Mouse (Mus musculus): ENCODE data around the gene Eif3k. TPM values are rescaled to one million over a fixed set of nuclear protein-coding genes. Genes with fewer than 3 reads are reported as not detected.
A peak's percentile ranks its signal among the peaks of the same experiment; 100 is the strongest.
"Not testable (repeated sequence)": the region's sequence is repeated elsewhere in the genome, so short reads cannot be mapped to it uniquely, and the experiment has no call there.

Eif3k gene
- polyA plus RNA-seq, 1 experiment from 2014 or later = 343 TPM

DNA sequence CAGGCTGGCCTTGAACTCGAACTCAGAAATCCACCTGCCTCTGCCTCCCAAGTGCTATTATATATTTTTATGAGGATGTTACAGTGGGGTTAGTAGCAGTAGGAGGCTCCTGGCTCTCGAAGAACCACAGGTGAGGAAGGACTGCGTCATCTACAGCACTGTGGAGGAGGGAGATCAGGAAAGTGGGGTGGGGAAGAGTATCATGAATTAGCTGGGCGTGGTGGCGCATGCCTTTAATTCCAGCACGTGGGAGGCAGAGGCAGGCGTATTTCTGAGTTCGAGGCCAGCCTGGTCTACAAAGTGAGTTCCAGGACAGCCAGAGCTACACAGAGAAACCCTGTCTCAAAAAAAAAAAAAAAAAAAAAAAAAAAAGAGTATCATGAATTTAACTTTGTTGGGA lies 13.5 kb downstream of the Eif3k start:
- H3K4me2 ChIP-seq (ENCODE audit: low read depth, low read length, severe bottlenecking); H3K27ac ChIP-seq (ENCODE audit: low read depth, low read length); DNase-seq (ENCODE audit: low spot score); H3K36me3 ChIP-seq (ENCODE audit: control insufficient read depth, insufficient read depth, low read length); H3K27me3 ChIP-seq (ENCODE audit: control insufficient read depth, insufficient read depth, low read length); H3K9me3 ChIP-seq (ENCODE audit: control insufficient read depth, low read length); H3K4me3 ChIP-seq (ENCODE audit: low read depth, low read length); H3K9ac ChIP-seq (ENCODE audit: low read length); H3K4me1 ChIP-seq (replicated peaks; ENCODE audit: control insufficient read depth, insufficient read depth, low read length); ATAC-seq (replicated peaks; ENCODE audit: low FRiP score): not testable (repeated sequence)
- 94% methylated on average over 8 of the region's 8 CpGs for WGBS

DNA sequence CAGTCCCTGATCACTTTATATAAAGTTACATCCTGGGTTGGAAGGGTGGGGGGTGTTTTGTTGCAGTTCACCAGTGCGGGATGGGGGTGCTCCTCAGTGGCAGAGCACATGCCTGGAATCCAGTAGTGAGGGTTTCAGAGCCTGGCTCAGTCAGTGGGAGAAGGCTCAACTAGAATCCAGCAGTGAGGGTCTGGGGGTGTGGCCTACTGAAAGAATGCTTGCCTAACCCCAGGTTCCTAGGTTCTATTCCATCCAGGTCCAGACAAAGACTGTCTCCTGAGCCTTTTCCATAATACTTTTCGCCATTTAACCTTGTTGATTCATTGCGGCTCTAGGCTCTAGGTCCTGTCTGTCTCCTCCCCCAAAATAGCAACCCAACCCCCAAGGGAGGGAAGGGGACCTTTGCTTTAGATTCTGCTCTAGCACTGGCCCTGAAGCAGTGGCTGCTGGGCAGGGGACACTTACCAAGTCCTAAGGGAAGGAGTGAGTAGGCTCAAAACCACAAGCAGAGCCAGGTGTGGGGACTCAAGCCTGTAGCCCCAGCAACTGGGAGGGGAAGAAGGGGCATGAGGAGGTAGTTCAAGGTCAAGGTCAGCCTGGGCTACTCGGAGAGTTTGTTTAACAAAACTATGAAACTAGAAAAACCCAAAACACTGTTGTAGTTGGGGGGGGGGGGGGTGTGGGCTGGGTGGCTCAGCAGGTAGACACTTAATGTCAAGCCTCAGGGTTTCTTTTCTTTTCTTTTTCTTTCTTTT lies 14.7 kb downstream of the Eif3k start:
- no peak overlapping the region for H3K9ac ChIP-seq (ENCODE audit: low read length)
- H3K27me3 ChIP-seq (ENCODE audit: control insufficient read depth, insufficient read depth, low read length) = no peaks in the 10 kb centered on the region
- no peaks in the 10 kb centered on the region for H3K9me3 ChIP-seq (ENCODE audit: control insufficient read depth, low read length)
- no peaks in the 10 kb centered on the region for H3K4me1 ChIP-seq (replicated peaks; ENCODE audit: control insufficient read depth, insufficient read depth, low read length)
- WGBS = 69% methylated on average over 4 of the region's 4 CpGs
- H3K4me2 ChIP-seq (ENCODE audit: low read depth, low read length, severe bottlenecking) = no peak overlapping the region
- ATAC-seq (replicated peaks; ENCODE audit: low FRiP score) (no peak), DNase-seq (ENCODE audit: low spot score) (no peak)
- H3K4me3 ChIP-seq (ENCODE audit: low read depth, low read length) = no peak overlapping the region
- no peaks in the 10 kb centered on the region for H3K36me3 ChIP-seq (ENCODE audit: control insufficient read depth, insufficient read depth, low read length)
- no peak overlapping the region for H3K27ac ChIP-seq (ENCODE audit: low read depth, low read length)

DNA sequence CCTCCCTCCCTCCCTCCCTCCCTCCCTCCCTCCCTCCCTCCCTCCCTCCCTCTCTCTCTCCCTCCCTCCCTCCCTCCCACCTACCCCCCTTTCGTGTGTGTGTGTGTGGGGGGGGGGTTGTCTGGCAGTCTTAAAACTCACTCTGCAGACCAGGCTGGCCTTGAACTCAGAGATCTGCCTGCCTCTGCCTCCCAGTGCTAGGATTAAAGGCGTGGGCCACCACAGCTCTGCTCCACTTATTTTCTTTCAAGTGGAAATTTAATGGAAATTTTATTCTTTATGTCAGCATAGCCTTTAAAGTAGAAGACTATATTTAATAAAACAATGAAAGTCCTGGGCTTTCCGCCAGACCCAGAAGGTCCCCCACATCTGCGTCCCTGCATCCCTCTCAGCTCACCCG lies 15.5 kb downstream of the Eif3k start:
- Histone ChIP-seq H3K4me2 (ENCODE audit: low read depth, low read length, severe bottlenecking) (no peak overlapping the region), H3K27ac (ENCODE audit: low read depth, low read length) (no peak overlapping the region), H3K4me1 (replicated peaks; ENCODE audit: control insufficient read depth, insufficient read depth, low read length) (no peaks in the 10 kb centered on the region), H3K4me3 (ENCODE audit: low read depth, low read length) (no peak overlapping the region), H3K36me3 (ENCODE audit: control insufficient read depth, insufficient read depth, low read length) (no peaks in the 10 kb centered on the region), H3K9ac (ENCODE audit: low read length) (no peak overlapping the region), H3K9me3 (ENCODE audit: control insufficient read depth, low read length) (no peaks in the 10 kb centered on the region), H3K27me3 (ENCODE audit: control insufficient read depth, insufficient read depth, low read length) (no peaks in the 10 kb centered on the region)
- DNase-seq (ENCODE audit: low spot score) = no peak
- no peak for ATAC-seq (replicated peaks; ENCODE audit: low FRiP score)
- WGBS = 81% methylated on average over 4 of the region's 5 CpGs

GRCm38 (mm10) chr7:28965346-28965840 lies 16.3 kb downstream of the Eif3k start:
- no peaks in the 10 kb centered on the region for H3K27me3 ChIP-seq (ENCODE audit: control insufficient read depth, insufficient read depth, low read length)
- ATAC-seq (replicated peaks; ENCODE audit: low FRiP score) (no peak), DNase-seq (ENCODE audit: low spot score) (no peak)
- no peak overlapping the region for H3K4me2 ChIP-seq (ENCODE audit: low read depth, low read length, severe bottlenecking)
- peaks cover 6% of the 10 kb centered on the region for H3K4me1 ChIP-seq (replicated peaks; ENCODE audit: control insufficient read depth, insufficient read depth, low read length)
- WGBS = 79% methylated on average over 5 of the region's 5 CpGs
- H3K9ac ChIP-seq (ENCODE audit: low read length) = no peak overlapping the region
- no peaks in the 10 kb centered on the region for H3K9me3 ChIP-seq (ENCODE audit: control insufficient read depth, low read length)
- no peaks in the 10 kb centered on the region for H3K36me3 ChIP-seq (ENCODE audit: control insufficient read depth, insufficient read depth, low read length)
- no peak overlapping the region for H3K27ac ChIP-seq (ENCODE audit: low read depth, low read length)
- no peak overlapping the region for H3K4me3 ChIP-seq (ENCODE audit: low read depth, low read length)

DNA sequence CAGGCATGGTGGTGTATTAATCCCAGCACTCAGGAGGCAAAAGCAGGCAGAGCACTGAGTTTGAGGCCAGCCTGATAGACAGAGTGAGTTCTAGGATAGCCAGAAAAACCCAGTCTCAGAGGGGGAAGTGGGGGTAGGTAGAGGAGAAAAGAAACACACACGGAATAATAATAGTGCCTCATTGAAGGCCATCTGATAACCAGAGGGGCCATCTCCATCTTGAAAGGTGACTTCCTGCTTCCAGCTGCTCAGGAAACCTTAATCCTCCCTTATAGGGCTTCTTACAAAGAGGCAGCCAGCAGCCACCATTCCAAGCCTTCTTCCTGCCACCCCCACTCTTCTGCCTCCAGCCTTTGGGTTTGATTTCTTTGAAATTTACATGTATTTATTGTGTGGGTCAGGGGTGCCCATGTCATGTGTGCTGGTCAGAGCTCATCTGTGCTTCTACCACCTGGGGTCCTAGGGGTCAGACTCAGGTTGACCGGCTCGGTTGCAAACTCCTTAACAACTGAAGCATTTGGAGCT lies 18.2 kb downstream of the Eif3k start:
- Histone ChIP-seq H3K9ac (ENCODE audit: low read length) (no peak overlapping the region), H3K27me3 (ENCODE audit: control insufficient read depth, insufficient read depth, low read length) (no peaks in the 10 kb centered on the region), H3K36me3 (ENCODE audit: control insufficient read depth, insufficient read depth, low read length) (no peaks in the 10 kb centered on the region), H3K4me2 (ENCODE audit: low read depth, low read length, severe bottlenecking) (no peak overlapping the region), H3K4me1 (replicated peaks; ENCODE audit: control insufficient read depth, insufficient read depth, low read length) (peaks cover 21% of the 10 kb centered on the region), H3K27ac (ENCODE audit: low read depth, low read length) (no peak overlapping the region), H3K9me3 (ENCODE audit: control insufficient read depth, low read length) (no peaks in the 10 kb centered on the region), H3K4me3 (ENCODE audit: low read depth, low read length) (no peak overlapping the region)
- WGBS = 75% methylated on average over 3 of the region's 3 CpGs
- ATAC-seq (replicated peaks; ENCODE audit: low FRiP score) = no peak
- no peak for DNase-seq (ENCODE audit: low spot score)

GRCm38 (mm10) chr7:28961927-28962670 lies 19.6 kb downstream of the Eif3k start, which contains the start of gene Actn4:
TSS of gene Actn4 (minus strand) at chr7:28962340.
- Histone ChIP-seq H3K4me3 (ENCODE audit: low read depth, low read length) (peak within 1 kb of the TSS; percentile 88), H3K4me1 (replicated peaks; ENCODE audit: control insufficient read depth, insufficient read depth, low read length) (peaks cover 21% of the 10 kb centered on the region), H3K9ac (ENCODE audit: low read length) (peak within 1 kb of the TSS; percentile 82), H3K4me2 (ENCODE audit: low read depth, low read length, severe bottlenecking) (peak within 1 kb of the TSS; percentile 54), H3K9me3 (ENCODE audit: control insufficient read depth, low read length) (no peaks in the 10 kb centered on the region), H3K27ac (ENCODE audit: low read depth, low read length) (peak within 1 kb of the TSS; percentile 63), H3K36me3 (ENCODE audit: control insufficient read depth, insufficient read depth, low read length) (no peaks in the 10 kb centered on the region), H3K27me3 (ENCODE audit: control insufficient read depth, insufficient read depth, low read length) (no peaks in the 10 kb centered on the region)
- peak; percentile 100 for DNase-seq (ENCODE audit: low spot score)
- ATAC-seq (replicated peaks; ENCODE audit: low FRiP score) = peak; percentile 91
- 1% methylated on average over 76 of the region's 76 CpGs for WGBS

DNA sequence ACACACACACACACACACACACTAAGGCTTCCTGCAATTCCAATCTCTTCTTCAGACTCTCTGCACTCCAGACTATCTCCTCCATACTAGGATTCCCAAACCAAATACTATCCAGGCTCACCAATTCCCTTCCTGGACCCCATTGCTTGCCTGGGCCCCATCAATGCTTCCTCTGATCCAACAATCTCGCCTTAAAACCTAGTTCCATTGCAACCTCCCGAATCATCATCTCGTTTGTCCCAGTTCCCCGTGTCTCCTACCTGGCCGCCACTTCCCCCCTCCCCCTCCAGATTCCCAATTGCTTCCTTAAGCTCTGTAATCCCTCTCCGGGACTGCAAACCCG lies 20.1 kb downstream of the Eif3k start:
- 0% methylated on average over 7 of the region's 7 CpGs for WGBS
- Histone ChIP-seq H3K9me3 (ENCODE audit: control insufficient read depth, low read length) (no peaks in the 10 kb centered on the region), H3K27ac (ENCODE audit: low read depth, low read length) (peak overlapping the region; percentile 63), H3K36me3 (ENCODE audit: control insufficient read depth, insufficient read depth, low read length) (no peaks in the 10 kb centered on the region), H3K4me1 (replicated peaks; ENCODE audit: control insufficient read depth, insufficient read depth, low read length) (peaks cover 21% of the 10 kb centered on the region), H3K27me3 (ENCODE audit: control insufficient read depth, insufficient read depth, low read length) (no peaks in the 10 kb centered on the region), H3K4me2 (ENCODE audit: low read depth, low read length, severe bottlenecking) (peak overlapping the region; percentile 54), H3K4me3 (ENCODE audit: low read depth, low read length) (peak overlapping the region; percentile 88), H3K9ac (ENCODE audit: low read length) (peak overlapping the region; percentile 82)
- no peak for DNase-seq (ENCODE audit: low spot score)
- peak; percentile 6; the same call in 1 of the 2 replicates for ATAC-seq (replicated peaks; ENCODE audit: low FRiP score)

DNA sequence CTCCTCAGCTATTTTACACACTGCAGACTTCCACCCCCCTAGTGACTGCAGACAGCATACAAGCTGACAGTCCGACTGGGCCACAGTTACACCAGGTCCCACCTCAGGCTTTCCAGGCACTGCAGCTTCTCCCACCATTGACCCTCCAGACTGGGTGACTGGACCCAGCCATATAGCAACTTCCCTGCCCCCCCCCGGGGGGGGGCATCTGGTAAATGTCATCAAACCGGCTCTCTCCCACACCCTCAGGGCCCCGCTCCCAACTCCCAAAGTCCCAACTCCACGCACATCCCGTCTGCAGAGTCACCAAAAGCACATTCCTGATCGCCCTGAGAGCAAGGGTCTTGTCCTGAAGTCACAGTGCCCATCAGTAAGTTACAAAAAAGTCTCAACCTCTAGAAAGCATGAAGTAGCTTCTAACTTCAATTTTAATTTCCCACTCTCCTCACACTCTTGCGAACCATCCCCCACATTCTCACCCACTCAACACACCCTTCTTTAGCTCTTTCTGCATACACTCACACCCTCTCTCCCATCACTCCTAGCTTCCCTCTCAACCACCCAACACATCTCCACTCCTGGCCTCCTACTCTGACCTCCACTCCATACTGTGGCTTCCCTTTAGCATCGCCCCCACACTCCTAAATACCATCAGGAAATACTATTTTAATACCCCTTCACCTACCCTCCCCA lies 21.2 kb downstream of the Eif3k start:
- no peaks in the 10 kb centered on the region for H3K27me3 ChIP-seq (ENCODE audit: control insufficient read depth, insufficient read depth, low read length)
- peak overlapping the region; percentile 54 for H3K4me2 ChIP-seq (ENCODE audit: low read depth, low read length, severe bottlenecking)
- peak overlapping the region; percentile 88 for H3K4me3 ChIP-seq (ENCODE audit: low read depth, low read length)
- ATAC-seq (replicated peaks; ENCODE audit: low FRiP score) (no peak), DNase-seq (ENCODE audit: low spot score) (no peak)
- no peaks in the 10 kb centered on the region for H3K9me3 ChIP-seq (ENCODE audit: control insufficient read depth, low read length)
- H3K9ac ChIP-seq (ENCODE audit: low read length) = peak overlapping the region; percentile 82
- WGBS = 43% methylated on average over 9 of the region's 9 CpGs
- peaks cover 22% of the 10 kb centered on the region for H3K4me1 ChIP-seq (replicated peaks; ENCODE audit: control insufficient read depth, insufficient read depth, low read length)
- H3K27ac ChIP-seq (ENCODE audit: low read depth, low read length) = no peak overlapping the region
- no peaks in the 10 kb centered on the region for H3K36me3 ChIP-seq (ENCODE audit: control insufficient read depth, insufficient read depth, low read length)

Data from forebrain, embryonic 11.5 days (tissue).